ENCODE assay signal across 7 mouse cellular contexts in genomic region chr6:7845680-7846017, GRCm38 (mm10). TPM values are rescaled to one million over a fixed set of nuclear protein-coding genes. Genes with fewer than 3 reads are reported as not detected.
DNase-seq lines count a peak whose midpoint lies in the region; ATAC-seq lines count a peak whose summit lies in the region.

No protein-coding gene starts in this region.

- H3K4me3 ChIP-seq in lung, embryonic 16.5 days (ENCODE audit: low read length) = peak overlapping the region; percentile 89
- H3K4me3 ChIP-seq in intestine, embryonic 16.5 days (ENCODE audit: low read length) = peak overlapping the region; percentile 91
- H3K4me3 ChIP-seq in neural tube, embryonic 12.5 days = no peak overlapping the region

- 4% methylated on average over 6 of the region's 6 CpGs for WGBS in lung, embryonic 16.5 days
- 11% methylated on average over 6 of the region's 6 CpGs for WGBS in intestine, embryonic 16.5 days
- WGBS in neural tube, embryonic 12.5 days = 28% methylated on average over 6 of the region's 6 CpGs

- peaks cover 9% of the 10 kb centered on the region for H3K4me1 ChIP-seq in lung, embryonic 16.5 days (replicated peaks; ENCODE audit: control insufficient read depth, insufficient read depth, low read length)
- peaks cover 20% of the 10 kb centered on the region for H3K4me1 ChIP-seq in intestine, embryonic 16.5 days (ENCODE audit: control insufficient read depth, insufficient read depth, low read length)
- no peaks in the 10 kb centered on the region; the same call in 1 of the 2 replicates for H3K4me1 ChIP-seq in neural tube, embryonic 12.5 days

- H3K4me2 ChIP-seq in lung, embryonic 16.5 days (ENCODE audit: low read depth, low read length) = peak overlapping the region; percentile 66
- H3K4me2 ChIP-seq in intestine, embryonic 16.5 days (ENCODE audit: low read depth, low read length) = peak overlapping the region; percentile 46
- peak overlapping the region; percentile 66 for H3K4me2 ChIP-seq in neural tube, embryonic 12.5 days (replicated peaks)

- no peak overlapping the region for H3K27ac ChIP-seq in lung, embryonic 16.5 days (ENCODE audit: low read length)
- H3K27ac ChIP-seq in intestine, embryonic 16.5 days (ENCODE audit: low read length) = no peak overlapping the region
- H3K27ac ChIP-seq in neural tube, embryonic 12.5 days = no peak overlapping the region

- no peak for ATAC-seq in lung, embryonic 16.5 days (ENCODE audit: low read depth)
- peak; percentile 33 for ATAC-seq in common myeloid progenitor, adult 5-6 weeks (replicated peaks; ENCODE audit: low read depth, poor library complexity, severe bottlenecking)
- ATAC-seq in intestine, embryonic 16.5 days = no peak
- ATAC-seq in neural tube, embryonic 12.5 days (ENCODE audit: low FRiP score, low read depth) = no peak

- no peak for DNase-seq in lung, postnatal 10 days
- no peak for DNase-seq in left cerebral cortex, postnatal 25 days (ENCODE audit: low spot score in 2 of 2)
- no peak for DNase-seq in gastrocnemius, adult 18-20 months (ENCODE audit: low spot score)

- intact Hi-C loops in left cerebral cortex, postnatal 25 days (cut with DNase I) = no loop called here

- no peaks in the 10 kb centered on the region for H3K36me3 ChIP-seq in lung, embryonic 16.5 days (ENCODE audit: control insufficient read depth, insufficient read depth, low read length)
- H3K36me3 ChIP-seq in intestine, embryonic 16.5 days (ENCODE audit: control insufficient read depth, insufficient read depth, low read length) = no peaks in the 10 kb centered on the region
- H3K36me3 ChIP-seq in neural tube, embryonic 12.5 days = no peaks in the 10 kb centered on the region

- no peaks in the 10 kb centered on the region for H3K27me3 ChIP-seq in lung, embryonic 16.5 days (ENCODE audit: control insufficient read depth, insufficient read depth, low read depth, low read length)
- H3K27me3 ChIP-seq in intestine, embryonic 16.5 days (replicated peaks; ENCODE audit: control insufficient read depth, insufficient read depth, low read length) = no peaks in the 10 kb centered on the region
- no peaks in the 10 kb centered on the region for H3K27me3 ChIP-seq in neural tube, embryonic 12.5 days (replicated peaks)

- H3K9ac ChIP-seq in lung, embryonic 16.5 days (ENCODE audit: low read length) = peak overlapping the region; percentile 47; the same call in 1 of the 2 replicates
- peak overlapping the region; percentile 29; the same call in 1 of the 2 replicates for H3K9ac ChIP-seq in intestine, embryonic 16.5 days (ENCODE audit: low read depth, low read length)
- H3K9ac ChIP-seq in neural tube, embryonic 12.5 days = no peak overlapping the region

- no peaks in the 10 kb centered on the region for H3K9me3 ChIP-seq in lung, embryonic 16.5 days (ENCODE audit: control insufficient read depth, low read length)
- H3K9me3 ChIP-seq in intestine, embryonic 16.5 days (ENCODE audit: control insufficient read depth, low read length) = no peaks in the 10 kb centered on the region
- no peaks in the 10 kb centered on the region for H3K9me3 ChIP-seq in neural tube, embryonic 12.5 days

RNA-seq across cellular contexts. Expression of gene C1galt1, which starts 1.0 kb away (rescaled TPM):
- 4.1 and 4.6 TPM in 2 replicates for polyA plus RNA-seq in lung, embryonic 16.5 days (2015; fragmentation: Nextera tagmentation; extraction: Ambion mirVana)
- 37.0 and 40.9 TPM in 2 replicates for total RNA-seq in common myeloid progenitor, adult 5-6 weeks (2017)
- polyA plus RNA-seq in intestine, embryonic 16.5 days (2015; fragmentation: Nextera tagmentation; extraction: Ambion mirVana) = 5.5 and 6.3 TPM in 2 replicates
- polyA plus RNA-seq in neural tube, embryonic 12.5 days (2016; fragmentation: Nextera tagmentation; extraction: Ambion mirVana) = 2.7 and 2.8 TPM in 2 replicates
- 10 to 100 TPM; 15.1 to 15.6 TPM for total RNA-seq in left cerebral cortex, postnatal 25 days (2021)
- 10 to 100 TPM; 14.1 to 14.3 TPM for total RNA-seq in gastrocnemius, adult 18-20 months (2021)
